Mouse (Mus musculus) lung, postnatal 0 days (tissue): ENCODE data around the gene Farp1. TPM values are rescaled to one million over a fixed set of nuclear protein-coding genes. Genes with fewer than 3 reads are reported as not detected.

ENCODE experiments used
- ATAC-seq: fragments of 200-750 bp; cut with Nextera tagmentation; 2 replicates; pipeline ENCODE4 v1.8.0; 2017; ENCODE audit warnings: moderate library complexity
- DNase-seq: peaks from one replicate; pipeline ENCODE4 v3.0.0-alpha.2; 2016; ENCODE audit warnings: low spot score
- H3K27ac ChIP-seq: fragments of 300-500 bp; sonication (generic); 2 replicates; pipeline ENCODE4 v1.5.1; 2014; ENCODE audit warnings: antibody characterized with exemption, mild to moderate bottlenecking, low read length, mixed read lengths
- H3K27me3 ChIP-seq: fragments of 300-500 bp; sonication (generic); replicated peaks from 2 replicates; pipeline ENCODE4 v1.6.1; 2014; ENCODE audit warnings: low read length, mixed read lengths; ENCODE audit not compliant: insufficient read depth
- H3K36me3 ChIP-seq: fragments of 300-500 bp; sonication (generic); 2 replicates; pipeline ENCODE4 v1.6.1; 2014; ENCODE audit warnings: low read length, mixed read lengths; ENCODE audit not compliant: insufficient read depth
- H3K4me1 ChIP-seq: fragments of 300-500 bp; sonication (generic); 2 replicates; pipeline ENCODE4 v1.6.1; 2014; ENCODE audit warnings: antibody characterized with exemption, low read depth, low read length, mixed read lengths; ENCODE audit not compliant: insufficient read depth
- H3K4me2 ChIP-seq: fragments of 300-500 bp; sonication (generic); replicated peaks from 2 replicates; pipeline ENCODE4 v1.6.1; 2014; ENCODE audit warnings: low read depth, mild to moderate bottlenecking, low read length, moderate library complexity, mixed read lengths
- H3K4me3 ChIP-seq: fragments of 300-500 bp; sonication (generic); 2 replicates; pipeline ENCODE4 v1.5.1; 2014; ENCODE audit warnings: low read depth, low read length
- H3K9ac ChIP-seq: fragments of 300-500 bp; sonication (generic); replicated peaks from 2 replicates; pipeline ENCODE4 v1.6.1; 2014; ENCODE audit warnings: low read depth, mild to moderate bottlenecking
- H3K9me3 ChIP-seq: fragments of 300-500 bp; sonication (generic); 2 replicates; pipeline ENCODE4 v1.6.1; 2016; ENCODE audit warnings: low read length, mixed read lengths
- CTCF ChIP-seq: IDR thresholded peaks from 2 replicates; pipeline ENCODE4 v1.5.1; 2016; ENCODE audit warnings: antibody characterized with exemption, mild to moderate bottlenecking
- EP300 ChIP-seq: IDR thresholded peaks from 2 replicates; pipeline ENCODE4 v1.6.1; 2016; ENCODE audit warnings: antibody characterized with exemption, mild to moderate bottlenecking, control low read depth
- WGBS: fragments of 180-500 bp; shearing (Covaris S2); extraction: QIAGEN DNeasy Blood & Tissue Kit; methylation state at CpG from one replicate; pipeline ENCODE4 v1.1.7; 2014; 5-methylcytosine and 5-hydroxymethylcytosine counted together
- polyA plus RNA-seq: library from polyadenylated mRNA; unstranded; fragments of >200 nt; fragmentation: Nextera tagmentation; extraction: Ambion mirVana; gene quantifications from 2 replicates; pipeline ENCODE4 v1.2.1, GENCODE M21; 2015

The Farp1 gene
- polyA plus RNA-seq, 1 experiment from 2014 or later: 17.9 TPM

DNA sequence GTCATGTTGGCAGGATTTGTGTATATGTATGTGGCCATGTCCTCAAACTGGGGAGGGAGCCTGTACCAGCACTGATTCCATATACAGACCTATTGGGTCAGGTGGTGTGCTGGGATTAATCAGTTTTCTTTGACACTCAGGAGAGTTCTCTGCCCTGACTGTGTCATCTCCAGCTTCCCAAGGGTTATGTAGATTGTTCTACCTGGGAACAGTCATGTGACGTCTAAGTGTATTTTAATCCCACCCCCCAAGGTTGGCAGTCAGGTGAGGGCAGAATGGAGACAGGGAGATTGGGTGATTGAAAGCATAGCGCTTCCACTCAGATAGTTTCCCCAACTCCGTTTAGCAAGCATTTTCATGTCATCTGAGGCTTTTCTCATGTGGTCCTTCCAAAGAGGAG, 110.3 kb downstream of the Farp1 start:
- Histone ChIP-seq H3K36me3 (no peaks in the 10 kb centered on the region), H3K4me1 (peaks cover 22% of the 10 kb centered on the region; the same call in 1 of the 2 replicates), H3K27ac (peak overlapping the region; percentile 80), H3K27me3 (no peaks in the 10 kb centered on the region), H3K9ac (no peak overlapping the region), H3K9me3 (no peaks in the 10 kb centered on the region), H3K4me2 (peak overlapping the region; percentile 32; the same call in 1 of the 2 replicates), H3K4me3 (no peak overlapping the region)
- ATAC-seq: no peak
- TF ChIP-seq EP300 (no peak), CTCF (no peak)
- 43% methylated on average over 3 of the region's 3 CpGs for WGBS
- peak; percentile 9 for DNase-seq

DNA sequence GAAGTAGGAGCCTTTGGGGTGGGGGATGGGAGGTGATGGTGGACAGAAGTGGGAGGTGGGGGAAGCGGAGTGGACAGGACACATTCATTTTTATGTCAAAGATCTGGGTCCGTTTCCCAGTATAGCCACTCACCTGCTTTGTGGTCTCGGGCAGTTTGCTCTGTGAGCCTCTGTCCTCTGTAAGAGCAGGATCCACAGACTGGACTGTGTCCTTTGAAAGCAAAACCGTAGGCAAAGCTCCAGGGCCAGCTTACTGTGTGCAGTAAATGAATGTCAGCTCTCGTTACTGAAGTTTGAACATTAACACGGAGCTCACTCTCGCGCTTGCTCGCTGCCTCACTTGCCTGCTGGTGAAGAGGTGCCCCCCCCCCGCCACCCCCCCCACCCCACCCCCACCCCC, 110.7 kb downstream of the Farp1 start:
- TF ChIP-seq CTCF (no peak), EP300 (no peak)
- Histone ChIP-seq H3K4me3 (no peak overlapping the region), H3K27ac (peak overlapping the region; percentile 80), H3K9me3 (no peaks in the 10 kb centered on the region), H3K4me2 (peak overlapping the region; percentile 32; the same call in 1 of the 2 replicates), H3K27me3 (no peaks in the 10 kb centered on the region), H3K36me3 (no peaks in the 10 kb centered on the region), H3K4me1 (peaks cover 22% of the 10 kb centered on the region; the same call in 1 of the 2 replicates), H3K9ac (no peak overlapping the region)
- ATAC-seq: no peak
- WGBS: 17% methylated on average over 10 of the region's 10 CpGs
- DNase-seq: peak; percentile 36

DNA sequence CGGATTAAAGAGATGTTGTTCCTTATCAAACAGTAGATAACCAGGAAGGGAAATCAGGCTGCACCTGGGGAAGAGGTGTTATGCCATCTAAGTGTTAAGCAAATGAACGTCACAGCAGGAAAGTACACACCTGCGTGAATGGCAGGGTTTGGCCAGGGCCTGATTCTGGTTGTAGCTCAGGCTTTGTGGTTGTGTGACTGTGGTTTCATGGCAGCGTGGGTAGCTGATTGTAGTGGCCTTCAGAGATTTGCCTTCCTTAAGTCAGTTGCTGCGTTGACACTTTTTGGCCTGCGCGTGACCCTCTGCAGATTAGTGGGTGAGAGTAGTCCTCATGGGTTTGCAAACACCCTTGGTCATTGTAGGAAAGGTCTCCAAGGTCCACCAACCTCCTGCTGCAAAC, 111.2 kb downstream of the Farp1 start:
- H3K4me1 ChIP-seq: peaks cover 24% of the 10 kb centered on the region; the same call in 1 of the 2 replicates
- H3K9me3 ChIP-seq: no peaks in the 10 kb centered on the region
- peak; percentile 18; the same call in 1 of the 2 replicates for ATAC-seq
- TF ChIP-seq EP300 (no peak), CTCF (no peak)
- no peak overlapping the region for H3K4me3 ChIP-seq
- H3K27me3 ChIP-seq: no peaks in the 10 kb centered on the region
- WGBS: 36% methylated on average over 7 of the region's 7 CpGs
- H3K9ac ChIP-seq: no peak overlapping the region
- H3K36me3 ChIP-seq: no peaks in the 10 kb centered on the region
- peak overlapping the region; percentile 68 for H3K27ac ChIP-seq
- H3K4me2 ChIP-seq: no peak overlapping the region
- peak; percentile 72 for DNase-seq

DNA sequence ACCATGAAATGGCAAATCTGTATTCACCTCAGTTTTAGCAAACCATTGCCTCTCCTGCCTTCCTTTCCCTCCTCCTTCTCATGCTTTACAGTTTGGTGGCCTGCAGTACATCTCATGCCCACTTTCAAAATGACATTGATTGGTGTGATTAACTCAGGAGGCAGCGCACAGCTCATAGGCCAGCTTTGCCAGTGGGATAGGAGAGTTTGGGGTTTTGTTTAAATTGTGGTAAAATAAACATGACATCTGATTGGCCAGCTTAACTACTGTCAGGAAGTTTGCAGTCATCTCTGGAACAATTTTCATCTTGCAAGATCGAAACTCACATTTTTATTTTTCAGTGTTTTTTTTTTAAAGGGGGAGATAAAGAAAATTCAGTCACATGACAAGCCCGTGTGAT, 112.0 kb downstream of the Farp1 start:
- no peak overlapping the region for H3K9ac ChIP-seq
- H3K9me3 ChIP-seq: no peaks in the 10 kb centered on the region
- WGBS: 23% methylated on average over 3 of the region's 3 CpGs
- no peaks in the 10 kb centered on the region for H3K36me3 ChIP-seq
- DNase-seq: no peak
- no peak for TF ChIP-seq CTCF
- no peak for TF ChIP-seq EP300
- H3K4me3 ChIP-seq: no peak overlapping the region
- H3K27ac ChIP-seq: peak overlapping the region; percentile 75
- no peak for ATAC-seq
- H3K27me3 ChIP-seq: no peaks in the 10 kb centered on the region
- H3K4me1 ChIP-seq: peaks cover 25% of the 10 kb centered on the region; the same call in 1 of the 2 replicates
- no peak overlapping the region for H3K4me2 ChIP-seq

DNA sequence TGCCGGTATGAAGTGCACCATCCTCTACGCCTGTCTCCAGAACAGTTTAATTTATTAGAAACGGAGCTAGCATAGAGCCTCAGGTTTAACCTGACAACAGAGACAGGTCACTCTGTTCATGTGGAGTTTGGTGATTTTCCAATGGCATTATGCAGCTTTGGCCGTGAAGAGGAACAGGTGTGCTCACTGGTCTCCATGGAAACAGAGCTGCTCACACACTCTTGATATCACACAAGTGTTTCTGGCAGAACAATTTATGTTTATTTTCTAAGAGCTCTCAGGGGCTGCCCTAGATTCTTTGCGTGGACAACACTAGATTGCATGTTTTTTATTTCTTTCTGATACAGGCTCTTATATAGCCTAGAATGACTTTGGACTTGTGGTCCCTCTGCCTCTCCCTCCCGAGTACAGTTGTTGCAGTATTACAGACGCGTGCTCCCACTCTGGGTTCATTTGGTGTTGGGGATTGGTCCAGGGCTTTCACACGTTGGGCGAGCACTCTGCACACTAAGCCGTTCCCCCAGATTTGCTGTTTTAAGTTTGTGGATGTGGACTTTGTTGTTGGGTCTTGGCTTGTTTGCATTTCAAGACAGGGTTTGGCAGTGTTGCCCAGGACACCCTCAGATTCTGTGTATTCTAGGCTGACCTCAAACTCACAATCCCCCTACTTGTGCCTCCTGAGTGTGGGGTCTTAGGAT, 113.2 kb downstream of the Farp1 start:
- Histone ChIP-seq H3K9me3 (no peaks in the 10 kb centered on the region), H3K27me3 (no peaks in the 10 kb centered on the region), H3K36me3 (no peaks in the 10 kb centered on the region), H3K27ac (peak overlapping the region; percentile 75), H3K4me1 (peaks cover 25% of the 10 kb centered on the region; the same call in 1 of the 2 replicates), H3K4me3 (no peak overlapping the region), H3K4me2 (no peak overlapping the region), H3K9ac (no peak overlapping the region)
- ATAC-seq (peak; percentile 92), DNase-seq (peak; percentile 92)
- TF ChIP-seq CTCF (no peak), EP300 (peak; percentile 96)
- WGBS: 58% methylated on average over 11 of the region's 11 CpGs

DNA sequence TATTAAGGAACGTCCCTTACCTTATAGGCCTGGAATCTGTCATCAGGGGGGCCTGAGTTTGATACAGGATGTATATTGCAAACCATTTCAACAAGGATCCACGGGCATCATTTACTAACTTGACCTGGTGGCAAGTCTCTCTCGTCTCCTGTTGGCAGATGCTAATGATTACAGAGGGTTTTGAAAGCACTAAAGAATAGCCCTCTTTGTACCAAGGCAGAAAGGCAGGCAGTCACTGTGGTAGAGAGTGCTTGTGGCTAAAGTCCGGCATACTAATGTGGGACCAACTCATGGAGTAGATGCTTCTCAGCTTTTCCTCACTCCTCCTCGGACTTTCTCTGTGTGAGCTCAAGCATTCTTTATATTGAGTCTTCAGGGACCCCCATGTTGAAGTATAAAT, 115.0 kb downstream of the Farp1 start:
- Histone ChIP-seq H3K4me3 (no peak overlapping the region), H3K9me3 (no peaks in the 10 kb centered on the region), H3K27me3 (no peaks in the 10 kb centered on the region), H3K9ac (no peak overlapping the region), H3K36me3 (no peaks in the 10 kb centered on the region), H3K27ac (no peak overlapping the region), H3K4me2 (no peak overlapping the region), H3K4me1 (peaks cover 25% of the 10 kb centered on the region; the same call in 1 of the 2 replicates)
- ATAC-seq (no peak), DNase-seq (no peak)
- TF ChIP-seq EP300 (no peak), CTCF (no peak)
- WGBS: 81% methylated on average over 5 of the region's 5 CpGs
